Mouse (Mus musculus) megakaryocyte progenitor cell, adult 5-6 weeks (primary cell): Measurements from ENCODE around the gene Slc44a5. TPM values are rescaled to one million over a fixed set of nuclear protein-coding genes. Genes with fewer than 3 reads are reported as not detected.
A peak's percentile ranks its signal among the peaks of the same experiment; 100 is the strongest.
"Not testable (repeated sequence)": the region's sequence is repeated elsewhere in the genome, so short reads cannot be mapped to it uniquely, and the experiment has no call there.

Experiments
- ATAC-seq: replicated peaks from 2 replicates; pipeline ENCODE4 v1.8.0; 2016; ENCODE audit warnings: mild to moderate bottlenecking, moderate TSS enrichment, inconsistent platforms; ENCODE audit not compliant: poor library complexity
- total RNA-seq, 2 experiments: library from RNA; stranded (forward) in 1 of 2; stranded (reverse) in 1 of 2; fragments of 157-497, 149-512 nt in 1 of 2; fragments of 200-1000 nt in 1 of 2; gene quantifications; 2 replicates each; pipeline versions ENCODE4 v1.2.3 to v1.2.4; 2015 to 2017

Slc44a5 gene
- total RNA-seq, 2 experiments from 2014 or later: not detected

DNA sequence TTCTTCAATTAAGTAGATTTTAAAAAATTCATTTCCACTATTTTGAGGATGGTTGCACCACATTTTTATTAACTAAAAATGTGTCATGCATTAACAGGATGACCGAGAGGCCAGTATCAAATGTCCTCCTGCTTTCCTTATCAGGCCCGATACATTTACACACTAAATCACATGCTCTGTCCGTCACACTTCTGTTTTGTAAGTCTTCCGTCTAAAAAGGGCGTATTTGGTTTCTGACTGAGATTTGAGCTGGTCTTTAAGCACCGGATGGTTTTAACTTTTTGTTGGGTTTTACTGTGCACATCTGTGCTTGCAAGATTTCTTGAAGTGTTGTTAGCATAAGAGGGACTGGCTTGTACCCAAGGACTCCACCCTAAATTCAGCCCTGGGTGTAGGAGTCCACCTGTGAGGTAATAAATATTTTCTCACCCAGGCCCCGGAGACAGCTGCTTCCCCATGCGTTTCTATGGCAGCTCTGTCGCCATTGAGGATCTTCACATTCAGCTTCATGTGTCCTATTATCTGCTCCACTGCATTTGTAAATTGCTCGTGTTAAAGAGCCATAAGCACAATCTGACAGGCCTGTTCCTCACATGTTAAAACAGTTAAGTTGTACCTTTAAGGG is 237.3 kb downstream of the Slc44a5 start:
- ATAC-seq: no peak

DNA sequence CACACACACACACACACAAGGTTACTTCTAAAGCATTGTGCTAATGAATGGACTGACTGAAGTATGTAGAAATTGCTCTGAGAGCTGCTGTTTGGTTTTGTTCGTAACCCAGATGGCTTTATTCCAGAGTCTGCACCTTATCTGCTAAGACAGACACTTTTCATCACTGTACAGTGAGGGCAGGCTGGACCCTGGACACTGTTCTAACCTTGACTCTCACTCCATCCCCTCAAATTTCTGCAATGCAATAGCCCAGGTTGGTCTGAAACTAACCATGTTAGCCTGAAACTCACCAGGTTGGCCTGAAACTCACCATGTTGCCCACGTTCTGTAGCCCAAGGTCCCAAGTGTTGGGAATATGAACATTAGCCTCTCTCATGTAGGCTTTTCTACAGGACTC is 239.3 kb downstream of the Slc44a5 start:
- no peak; the same call in 1 of the 2 replicates for ATAC-seq

DNA sequence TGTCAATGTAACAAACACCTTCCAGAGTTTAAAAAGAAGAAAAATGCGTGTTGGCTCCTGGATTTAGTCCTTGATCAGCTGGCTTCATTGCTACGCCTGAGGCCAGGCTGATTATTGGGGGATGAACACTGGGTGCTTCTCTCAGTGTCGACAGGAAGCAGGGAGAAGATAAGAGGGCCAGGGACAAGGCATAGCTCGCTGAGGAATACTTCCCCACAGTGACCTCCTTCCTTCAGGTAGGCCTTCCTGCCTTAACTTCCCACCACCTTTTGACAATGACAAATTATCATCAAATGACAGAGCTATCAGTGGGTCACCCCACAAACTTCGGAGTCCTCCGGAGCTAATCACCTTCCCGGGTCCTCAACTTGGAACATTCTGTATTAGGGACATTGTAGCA is 242.1 kb downstream of the Slc44a5 start:
- no peak for ATAC-seq

DNA sequence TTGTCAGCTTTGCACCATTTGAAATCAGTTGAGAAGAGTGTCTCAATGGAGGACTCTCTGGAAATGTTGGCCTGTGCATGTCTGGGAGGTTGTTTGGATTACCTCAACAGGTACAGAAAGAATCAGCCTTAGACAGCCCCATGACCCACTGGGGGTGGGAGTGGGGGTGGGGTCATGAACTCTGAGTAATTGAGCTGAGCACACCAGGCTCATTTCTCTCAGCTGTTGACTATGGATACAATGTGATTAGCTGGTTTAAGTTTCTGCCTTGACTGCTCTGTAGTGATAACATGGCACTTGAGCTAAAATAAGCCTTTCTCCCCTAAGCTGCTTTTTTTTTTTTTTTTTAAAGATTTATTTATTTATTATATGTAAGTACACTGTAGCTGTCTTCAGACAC is 242.5 kb downstream of the Slc44a5 start:
- peak; percentile 37; the same call in 1 of the 2 replicates for ATAC-seq

DNA sequence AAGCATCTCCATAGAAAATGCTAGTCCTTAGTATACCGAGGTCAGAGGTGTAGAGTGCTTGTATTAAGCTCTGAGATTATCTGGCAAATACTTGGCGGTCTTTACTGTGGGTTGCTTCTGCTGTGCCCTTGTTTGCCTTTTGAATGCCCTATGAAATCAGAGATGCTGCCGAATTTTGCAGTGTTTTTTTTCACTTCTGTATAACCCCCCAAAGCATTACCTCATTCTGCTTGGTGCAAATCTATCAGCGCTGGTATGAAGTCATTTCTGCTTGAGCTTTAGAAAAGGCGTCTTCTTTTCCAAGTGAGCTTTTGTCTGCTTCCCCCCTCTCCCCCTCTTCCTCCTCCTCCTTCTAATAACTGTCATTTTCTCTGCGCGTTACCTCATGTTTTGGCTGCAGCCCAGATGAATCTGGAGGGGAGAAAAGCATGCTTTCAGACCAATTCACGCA is 248.9 kb downstream of the Slc44a5 start:
- no peak for ATAC-seq

DNA sequence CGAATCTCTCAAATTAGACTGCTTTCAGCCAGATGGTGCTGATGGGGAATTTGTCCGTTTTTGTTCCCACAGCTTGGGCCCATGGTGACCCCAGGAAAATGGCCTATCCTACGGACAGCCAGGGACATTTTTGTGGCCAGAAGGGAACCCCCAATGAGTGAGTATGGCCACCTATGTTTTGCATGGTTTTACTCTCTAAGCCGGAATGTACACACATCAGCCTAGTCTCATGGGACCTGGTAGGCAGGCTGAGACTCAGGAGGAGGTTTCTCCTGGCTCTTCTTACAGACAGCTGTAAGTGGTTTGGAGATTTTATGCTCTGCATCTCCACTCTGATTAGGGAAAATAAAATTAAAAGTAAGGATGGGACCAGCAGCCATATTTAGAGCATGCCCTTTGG is 249.5 kb downstream of the Slc44a5 start:
- ATAC-seq: no peak

DNA sequence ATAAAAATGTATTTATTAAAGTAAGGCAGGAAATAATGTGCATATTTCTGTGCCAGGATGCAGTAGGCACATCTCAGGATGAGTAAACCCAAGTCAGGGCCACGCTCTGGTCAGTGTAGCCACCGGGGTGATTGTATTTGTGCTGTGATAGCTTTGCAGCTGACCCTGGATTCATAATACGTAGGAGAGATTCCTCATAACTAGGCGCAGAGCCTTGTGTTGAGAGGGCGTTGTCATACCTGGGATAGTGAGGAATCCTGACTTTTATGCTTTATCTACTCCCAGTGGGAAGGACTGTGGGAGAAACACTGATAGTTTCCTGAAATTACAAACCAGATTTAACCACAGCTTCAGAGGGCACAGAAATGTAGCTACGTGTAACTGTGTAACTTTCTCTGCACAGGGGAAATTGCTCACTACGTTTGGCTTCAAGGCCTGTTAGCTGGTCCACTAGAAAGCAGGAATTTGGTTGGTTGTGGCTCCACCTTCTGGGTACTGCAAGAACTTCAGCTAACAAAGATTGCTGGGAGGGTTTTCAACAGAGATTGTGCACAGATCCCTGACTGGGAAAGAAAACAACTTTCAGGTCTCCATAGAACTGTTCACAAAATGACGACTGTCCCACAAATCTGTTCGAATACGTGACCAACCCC is 253.0 kb downstream of the Slc44a5 start:
- ATAC-seq: peak; percentile 97

DNA sequence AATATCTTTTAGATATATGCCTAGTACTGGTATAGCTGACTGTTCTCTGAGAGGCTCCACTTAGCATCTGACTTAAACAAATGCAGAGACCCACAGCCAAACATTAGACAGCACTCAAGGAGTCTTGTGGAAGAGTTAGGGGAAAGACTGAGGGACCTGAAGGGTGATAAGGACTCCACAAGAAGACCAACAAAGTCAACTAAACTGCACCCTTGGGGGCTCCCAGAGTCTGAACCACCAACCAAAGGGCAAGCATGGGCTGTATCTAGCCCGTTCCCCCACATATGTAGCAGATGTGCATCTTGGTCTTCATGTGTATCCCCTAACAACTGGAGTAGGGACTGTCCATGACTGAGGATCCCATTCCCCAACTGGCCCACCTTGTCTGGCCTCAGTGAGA is 271.7 kb downstream of the Slc44a5 start:
- ATAC-seq: no peak

DNA sequence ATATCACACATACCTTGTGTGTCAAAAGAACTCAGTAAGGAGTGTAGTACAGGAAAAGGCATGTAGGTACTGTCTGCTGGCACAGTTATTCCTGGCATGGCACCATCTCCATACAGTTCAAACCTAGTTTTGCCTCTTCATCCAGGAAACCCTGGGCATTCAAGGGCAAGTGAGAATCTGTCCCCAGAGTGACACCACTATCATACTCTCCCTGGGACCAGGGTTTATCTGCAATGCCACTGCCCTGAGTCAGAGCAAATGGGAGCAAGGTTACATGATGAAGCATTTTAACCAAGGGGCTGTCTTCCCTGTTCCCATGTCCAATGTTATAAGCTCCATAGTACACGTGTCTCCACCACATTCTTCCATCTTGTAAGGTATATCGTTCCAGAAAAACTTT is 278.2 kb downstream of the Slc44a5 start:
- no peak for ATAC-seq

DNA sequence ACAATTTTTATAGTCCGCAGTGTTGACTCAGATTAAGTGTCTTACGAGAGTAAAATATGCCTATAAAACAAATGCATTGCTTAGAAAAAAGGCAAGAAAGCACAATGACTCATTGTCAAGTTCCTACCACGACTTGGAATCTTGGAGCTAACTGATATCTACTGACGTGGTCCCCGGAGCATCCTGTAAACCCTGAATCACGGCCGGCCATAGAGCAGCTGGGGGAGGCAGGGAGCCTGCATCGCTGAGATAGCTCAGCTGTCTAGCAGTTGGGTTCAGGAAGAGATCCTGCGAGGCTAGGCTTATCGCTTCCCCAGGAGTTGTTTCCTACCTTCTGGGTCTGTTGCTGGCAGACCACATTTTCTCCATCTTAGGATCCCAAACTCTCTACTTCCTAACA is 279.0 kb downstream of the Slc44a5 start:
- no peak for ATAC-seq

DNA sequence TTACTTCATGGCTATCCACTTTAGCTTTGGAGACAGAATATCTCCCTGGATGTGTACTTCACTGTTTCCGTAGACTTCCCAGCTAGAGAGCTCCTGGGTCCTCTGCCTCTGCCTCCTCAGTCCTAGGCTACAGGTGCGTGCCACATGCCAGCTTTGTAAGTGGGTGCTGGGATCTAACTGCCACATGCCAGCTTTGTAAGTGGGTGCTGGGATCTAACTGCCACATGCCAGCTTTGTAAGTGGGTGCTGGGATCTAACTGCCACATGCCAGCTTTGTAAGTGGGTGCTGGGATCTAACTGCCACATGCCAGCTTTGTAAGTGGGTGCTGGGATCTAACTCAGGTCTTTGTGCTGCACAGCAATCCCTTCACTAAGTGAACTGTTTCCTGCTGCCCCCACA is 281.0 kb downstream of the Slc44a5 start:
- not testable (repeated sequence) for ATAC-seq

DNA sequence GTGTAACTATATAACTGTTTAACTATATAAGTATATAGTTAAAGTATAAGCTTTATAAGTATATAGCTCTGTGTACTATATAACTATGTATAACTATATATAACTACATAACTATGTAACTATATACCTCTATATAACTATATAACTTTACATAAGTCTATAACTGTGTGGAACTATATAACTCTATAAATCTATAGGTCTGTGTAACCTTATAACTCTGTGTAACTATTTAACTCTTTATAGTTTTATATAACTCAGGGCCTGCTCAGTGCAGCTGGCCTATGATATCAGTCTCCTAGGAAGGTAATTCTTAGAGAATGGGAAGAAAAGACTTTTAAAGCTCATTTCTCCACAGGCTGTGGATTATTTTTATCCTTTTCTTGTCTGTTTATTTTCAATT is 284.1 kb downstream of the Slc44a5 start:
- ATAC-seq: no peak

DNA sequence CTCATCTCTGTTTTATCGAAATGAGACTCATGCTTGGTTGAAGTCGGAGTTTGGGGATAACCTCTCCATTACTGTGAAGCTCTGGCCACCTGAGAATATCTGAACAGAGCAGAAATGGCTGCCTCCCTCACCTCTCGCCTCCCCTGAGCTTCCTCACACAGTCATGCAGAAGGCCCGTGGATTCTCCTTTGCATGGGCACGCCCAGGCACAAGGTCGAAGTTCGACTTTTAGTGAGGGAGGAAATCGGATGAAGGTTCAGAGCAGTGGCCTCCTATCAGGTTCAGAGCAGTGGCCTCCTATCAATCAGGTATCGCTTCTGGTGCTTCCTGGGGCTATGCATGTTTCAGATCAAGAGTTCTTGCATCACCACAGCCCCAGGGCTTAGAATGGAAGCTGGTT is 295.1 kb downstream of the Slc44a5 start:
- no peak for ATAC-seq

DNA sequence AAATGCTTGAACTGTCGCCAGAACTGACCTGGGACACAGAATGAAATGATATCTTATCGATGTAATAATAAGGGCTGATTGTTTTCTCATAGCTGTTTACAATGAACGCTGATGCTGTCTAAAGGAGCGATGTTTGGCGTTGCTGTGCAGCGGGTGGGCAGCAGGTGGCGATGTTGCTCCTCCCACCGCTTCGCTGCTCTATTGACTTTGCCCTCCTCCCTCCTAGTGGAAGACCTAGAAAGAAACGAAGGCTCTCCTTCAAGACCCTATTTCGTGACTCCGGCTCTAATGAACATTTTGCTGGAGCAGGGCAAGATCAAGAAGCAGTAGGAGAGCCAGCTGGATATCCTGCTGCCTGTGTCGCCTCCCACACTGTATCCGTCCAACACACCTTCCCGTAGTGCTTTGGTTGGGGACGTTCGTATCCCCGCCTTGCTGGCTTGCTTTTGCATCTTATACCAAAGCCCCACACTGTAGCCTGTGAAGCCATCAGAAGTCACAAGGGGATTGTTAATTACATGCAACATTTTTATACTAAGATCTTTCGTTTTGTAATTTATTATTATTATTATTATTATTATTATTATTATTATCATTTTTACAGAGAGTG is 296.6 kb downstream of the Slc44a5 start:
- ATAC-seq: peak; percentile 100

DNA sequence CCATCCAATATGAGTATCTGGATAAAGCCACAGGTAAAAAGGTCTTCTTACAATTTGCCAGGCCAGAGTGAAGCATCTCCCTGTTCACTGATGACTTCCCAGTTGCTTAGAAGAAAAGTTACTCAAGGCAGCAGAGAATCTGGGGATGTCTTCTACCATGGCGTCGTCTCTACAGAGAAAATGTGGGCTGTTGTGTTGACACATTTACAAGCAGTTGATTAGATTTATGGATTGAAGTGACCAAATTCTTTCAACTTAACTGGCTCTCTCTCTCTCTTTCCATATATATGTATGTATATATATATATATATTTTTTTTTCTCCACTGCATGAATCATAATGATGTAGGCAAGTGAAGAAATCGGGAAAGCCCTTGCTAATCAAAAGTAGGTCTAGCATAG is 301.4 kb downstream of the Slc44a5 start:
- no peak for ATAC-seq

DNA sequence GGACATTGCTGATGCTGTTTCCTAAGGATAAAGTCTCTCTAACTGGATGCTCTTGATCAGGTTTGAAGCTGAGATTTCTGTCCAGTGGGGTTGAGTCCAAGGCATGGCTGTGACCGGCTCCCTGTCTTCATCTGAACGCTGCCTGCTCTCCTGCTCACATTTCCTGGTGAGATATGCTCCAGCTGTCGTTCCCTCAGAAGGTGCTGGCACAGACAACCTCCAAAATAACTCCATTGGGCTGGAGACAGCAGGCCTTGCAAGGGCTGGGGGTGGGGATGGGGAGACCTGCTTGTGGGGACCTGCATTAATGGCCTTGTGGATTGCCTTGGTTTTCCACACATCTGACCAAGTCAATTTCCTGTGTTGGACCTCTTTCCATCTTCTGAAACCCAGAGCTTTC is 311.0 kb downstream of the Slc44a5 start:
- no peak for ATAC-seq

DNA sequence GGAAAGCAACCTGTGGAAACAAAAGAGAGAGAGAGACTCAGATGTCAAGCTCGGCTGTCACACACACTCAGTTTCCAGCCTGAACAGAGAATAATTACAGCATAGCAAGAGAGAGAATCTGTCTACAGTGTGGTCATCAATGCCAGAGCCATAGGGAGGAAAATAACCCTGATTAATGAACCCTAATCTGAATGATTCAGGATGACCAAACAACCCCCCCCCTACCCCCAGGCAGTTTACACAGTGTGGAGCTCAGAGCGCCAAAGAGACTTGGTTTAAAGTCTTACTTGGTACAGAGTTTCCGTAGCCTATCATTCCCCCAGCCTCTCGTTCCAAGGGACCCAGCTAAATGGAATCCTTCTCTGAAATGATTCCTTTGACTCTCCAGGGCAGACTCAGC is 312.1 kb downstream of the Slc44a5 start:
- ATAC-seq: no peak

DNA sequence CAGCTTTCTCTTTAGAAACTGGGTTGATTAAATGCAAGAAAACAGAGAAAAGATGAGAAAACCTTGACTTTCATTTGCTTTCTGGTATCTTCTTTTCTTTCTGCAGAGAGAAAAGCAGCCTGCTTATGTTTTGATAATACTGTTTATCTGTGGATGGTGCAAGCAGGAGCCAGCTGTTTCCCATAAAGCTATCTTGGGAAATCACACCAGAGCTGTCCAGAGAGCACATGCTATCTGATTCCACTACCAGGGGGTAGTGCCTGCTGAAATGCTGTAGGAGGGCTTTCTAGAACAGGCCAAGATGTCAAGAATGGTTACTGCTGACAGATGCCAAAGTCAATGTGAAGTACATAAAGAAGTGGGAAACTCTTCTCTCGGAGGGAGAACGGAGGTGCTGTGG is 314.0 kb downstream of the Slc44a5 start:
- ATAC-seq: no peak

DNA sequence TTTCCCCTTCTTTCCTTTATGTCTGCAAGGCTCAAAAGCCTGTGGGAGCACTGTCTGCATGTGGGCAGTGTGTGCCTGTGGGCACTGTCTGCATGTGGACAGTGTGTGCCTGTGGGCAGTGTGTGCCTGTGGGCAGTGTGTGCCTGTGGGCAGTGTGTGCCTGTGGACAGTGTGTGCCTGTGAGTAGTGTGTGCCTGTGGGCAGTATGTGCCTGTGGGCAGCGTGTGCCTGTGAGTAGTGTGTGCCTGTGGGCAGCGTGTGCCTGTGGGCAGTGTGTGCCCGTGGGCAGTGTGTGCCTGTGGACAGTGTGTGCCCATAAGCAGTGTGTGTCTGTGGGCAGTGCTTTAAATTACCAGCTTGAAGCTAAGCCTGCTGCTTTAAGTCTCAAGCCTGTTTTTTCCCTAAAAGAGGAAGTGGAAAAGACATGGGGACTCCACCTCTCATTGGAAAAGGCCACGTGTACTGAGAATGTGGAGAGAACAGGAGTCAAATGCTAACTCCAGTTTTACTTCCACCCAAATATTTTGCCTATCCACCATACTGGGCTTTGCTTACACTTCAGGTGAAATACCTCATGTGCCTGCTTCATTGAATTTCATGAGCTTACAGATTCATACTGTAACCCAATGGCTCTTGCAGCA is 315.3 kb downstream of the Slc44a5 start:
- ATAC-seq: peak; percentile 66

DNA sequence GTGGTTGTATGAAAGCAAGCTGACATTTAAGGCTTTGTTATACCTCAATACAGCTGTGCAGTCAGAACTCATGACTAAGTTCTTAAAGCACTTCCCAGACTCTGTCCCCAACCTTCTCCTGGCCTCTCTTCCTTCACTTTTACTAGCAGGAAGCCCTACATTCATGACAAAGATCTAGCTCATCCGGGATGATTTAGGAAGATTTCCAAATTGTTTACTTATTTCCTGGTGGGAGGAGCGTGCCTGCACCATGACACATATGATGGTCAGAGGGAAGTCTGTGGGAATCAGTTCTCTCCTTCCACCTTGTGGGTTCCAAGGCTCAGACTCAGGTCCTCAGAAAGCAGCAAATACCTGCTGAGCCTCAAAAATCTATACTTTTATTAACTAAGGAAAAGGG is 317.1 kb downstream of the Slc44a5 start:
- ATAC-seq: no peak

DNA sequence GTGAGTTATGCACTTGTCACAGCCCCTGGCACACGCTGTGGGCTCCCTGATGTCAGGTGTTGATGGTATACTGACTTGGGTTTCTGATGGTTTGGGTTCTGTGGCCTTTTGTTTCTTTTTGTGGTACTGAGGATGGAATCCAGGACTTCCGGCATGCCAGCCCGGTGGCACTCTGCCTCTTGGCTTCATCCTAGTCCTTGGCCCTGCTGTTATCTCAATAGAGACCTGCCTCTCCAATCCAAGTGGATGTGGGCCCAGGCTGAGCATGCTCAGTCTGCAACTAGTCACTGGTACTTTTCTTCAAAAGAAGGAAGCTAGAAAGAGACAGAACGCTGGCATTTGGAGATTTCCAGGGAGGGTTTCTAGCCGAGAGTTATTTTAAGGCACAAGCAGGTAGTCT is 318.9 kb downstream of the Slc44a5 start:
- no peak for ATAC-seq
